Mouse (Mus musculus): ENCODE results near the gene Mapkapk2.

GRCm38 (mm10) chr1:131088547-131088946, 9.1 kb downstream of the Mapkapk2 start:
- TF ChIP-seq CTCF (IDR thresholded peaks at IDR 0.05; ENCODE audit: low read depth, low read length) (no peak), POLR2A (IDR thresholded peaks at IDR 0.05; ENCODE audit: insufficient read depth, low read length) (no peak)

All from ES-Bruce4 (cell line).